Mouse (Mus musculus) liver, embryonic 13.5 days (tissue): Measurements from ENCODE around the gene Map3k4. TPM values are rescaled to one million over a fixed set of nuclear protein-coding genes. Genes with fewer than 3 reads are reported as not detected.
"Not testable (repeated sequence)": the region's sequence is repeated elsewhere in the genome, so short reads cannot be mapped to it uniquely, and the experiment has no call there.

Source experiments
- ATAC-seq: fragments of 200-750 bp; cut with Nextera tagmentation; 2 replicates; pipeline ENCODE4 v1.8.0; 2017; ENCODE audit warnings: low read depth, mild to moderate bottlenecking, moderate number of reproducible peaks, moderate library complexity
- DNase-seq: peaks from one replicate; pipeline ENCODE4 v3.0.0; 2022
- H3K27ac ChIP-seq: fragments of 300-500 bp; sonication (generic); 2 replicates; pipeline ENCODE4 v1.5.1; 2015; ENCODE audit warnings: moderate library complexity, mild to moderate bottlenecking, inconsistent platforms
- H3K27me3 ChIP-seq: fragments of 300-500 bp; sonication (generic); 2 replicates; pipeline ENCODE4 v1.6.1; 2015; ENCODE audit warnings: mild to moderate bottlenecking, inconsistent platforms
- H3K36me3 ChIP-seq: fragments of 300-500 bp; sonication (generic); 2 replicates; pipeline ENCODE4 v1.6.1; 2015; ENCODE audit warnings: mild to moderate bottlenecking, inconsistent platforms
- H3K4me1 ChIP-seq: fragments of 300-500 bp; sonication (generic); replicated peaks from 2 replicates; pipeline ENCODE4 v1.6.1; 2015; ENCODE audit warnings: inconsistent platforms
- H3K4me2 ChIP-seq: fragments of 300-500 bp; sonication (generic); 2 replicates; pipeline ENCODE4 v1.6.1; 2015; ENCODE audit warnings: inconsistent platforms, mild to moderate bottlenecking, moderate library complexity
- H3K4me3 ChIP-seq: fragments of 300-500 bp; sonication (generic); replicated peaks from 2 replicates; pipeline ENCODE4 v1.5.1; 2015; ENCODE audit warnings: mild to moderate bottlenecking, inconsistent platforms
- H3K9ac ChIP-seq: fragments of 300-500 bp; sonication (generic); 2 replicates; pipeline ENCODE4 v1.6.1; 2015; ENCODE audit warnings: mild to moderate bottlenecking, inconsistent platforms
- H3K9me3 ChIP-seq: fragments of 300-500 bp; sonication (generic); replicated peaks from 2 replicates; pipeline ENCODE4 v1.6.1; 2016; ENCODE audit warnings: inconsistent platforms
- WGBS: fragments of 180-500 bp; shearing (Covaris S2); methylation state at CpG from one replicate; pipeline ENCODE4 v1.1.7; 2015; ENCODE audit not compliant: insufficient replicate concordance; 5-methylcytosine and 5-hydroxymethylcytosine counted together
- polyA plus RNA-seq: library from polyadenylated mRNA; unstranded; fragments of >200 nt; fragmentation: Nextera tagmentation; extraction: Ambion mirVana; gene quantifications from 2 replicates; pipeline ENCODE4 v1.2.1, GENCODE M21; 2015

Gene Map3k4
- polyA plus RNA-seq, 1 experiment from 2014 or later = 13.6 TPM

- Histone ChIP-seq H3K27me3 (no peaks in the 10 kb centered on the region), H3K4me2 (no peak overlapping the region), H3K4me3 (no peak overlapping the region), H3K27ac (no peak overlapping the region), H3K9ac (no peak overlapping the region), H3K4me1 (peaks cover 16% of the 10 kb centered on the region), H3K36me3 (no peaks in the 10 kb centered on the region), H3K9me3 (no peaks in the 10 kb centered on the region)
- DNase-seq (peak; percentile 23), ATAC-seq (peak; percentile 64)
- WGBS = 40% methylated on average over 3 of the region's 3 CpGs
Measured at GRCm38 (mm10) chr17:12300896-12301706, 17.5 kb downstream of the Map3k4 start.

- no peak for DNase-seq
- no peak for ATAC-seq
- Histone ChIP-seq H3K36me3 (no peaks in the 10 kb centered on the region), H3K4me2 (no peak overlapping the region), H3K27ac (no peak overlapping the region), H3K27me3 (no peaks in the 10 kb centered on the region), H3K9me3 (no peaks in the 10 kb centered on the region), H3K4me3 (no peak overlapping the region), H3K4me1 (peaks cover 16% of the 10 kb centered on the region), H3K9ac (no peak overlapping the region)
- WGBS = 74% methylated on average over 14 of the region's 14 CpGs
Measured at GRCm38 (mm10) chr17:12300127-12300675, 18.4 kb downstream of the Map3k4 start.

- Histone ChIP-seq H3K27me3 (no peaks in the 10 kb centered on the region), H3K4me2 (no peak overlapping the region), H3K4me3 (no peak overlapping the region), H3K36me3 (no peaks in the 10 kb centered on the region), H3K9ac (no peak overlapping the region), H3K27ac (no peak overlapping the region), H3K9me3 (no peaks in the 10 kb centered on the region), H3K4me1 (peaks cover 13% of the 10 kb centered on the region)
- ATAC-seq (no peak), DNase-seq (no peak)
- WGBS = 66% methylated on average over 7 of the region's 7 CpGs
Measured at GRCm38 (mm10) chr17:12299371-12299770, 19.2 kb downstream of the Map3k4 start.

GRCm38 (mm10) chr17:12297978-12298377 lies 20.6 kb downstream of the Map3k4 start:
- 69% methylated on average over 4 of the region's 4 CpGs for WGBS
- DNase-seq (no peak), ATAC-seq (no peak)
- Histone ChIP-seq H3K27ac (peak overlapping the region; percentile 24; the same call in 1 of the 2 replicates), H3K9ac (no peak overlapping the region), H3K27me3 (no peaks in the 10 kb centered on the region), H3K4me3 (no peak overlapping the region), H3K4me1 (peaks cover 13% of the 10 kb centered on the region), H3K9me3 (no peaks in the 10 kb centered on the region), H3K4me2 (no peak overlapping the region), H3K36me3 (no peaks in the 10 kb centered on the region)

GRCm38 (mm10) chr17:12297292-12297691 lies 21.3 kb downstream of the Map3k4 start:
- Histone ChIP-seq H3K9me3 (no peaks in the 10 kb centered on the region), H3K9ac (no peak overlapping the region), H3K27me3 (no peaks in the 10 kb centered on the region), H3K27ac (no peak overlapping the region), H3K4me1 (peaks cover 13% of the 10 kb centered on the region), H3K4me3 (no peak overlapping the region), H3K4me2 (no peak overlapping the region), H3K36me3 (no peaks in the 10 kb centered on the region)
- DNase-seq (no peak), ATAC-seq (no peak)
- 69% methylated on average over 7 of the region's 7 CpGs for WGBS

GRCm38 (mm10) chr17:12295926-12296325 lies 22.7 kb downstream of the Map3k4 start:
- not testable (repeated sequence) for H3K9me3 ChIP-seq, H3K4me3 ChIP-seq, H3K4me2 ChIP-seq, ATAC-seq, H3K27ac ChIP-seq, H3K27me3 ChIP-seq, DNase-seq, H3K36me3 ChIP-seq, H3K9ac ChIP-seq
- H3K4me1 ChIP-seq = peaks cover 13% of the 10 kb centered on the region
- WGBS = 87% methylated on average over 5 of the region's 5 CpGs

GRCm38 (mm10) chr17:12294424-12294823 lies 24.2 kb downstream of the Map3k4 start:
- WGBS = 84% methylated on average over 7 of the region's 7 CpGs
- no peak for ATAC-seq
- H3K9me3 ChIP-seq = no peaks in the 10 kb centered on the region
- H3K27me3 ChIP-seq = no peaks in the 10 kb centered on the region
- no peak overlapping the region for H3K9ac ChIP-seq
- H3K4me2 ChIP-seq = no peak overlapping the region
- peaks cover 13% of the 10 kb centered on the region for H3K4me1 ChIP-seq
- no peak overlapping the region for H3K27ac ChIP-seq
- DNase-seq = no peak
- no peak overlapping the region for H3K4me3 ChIP-seq
- H3K36me3 ChIP-seq = no peaks in the 10 kb centered on the region

GRCm38 (mm10) chr17:12293571-12293970 lies 25.0 kb downstream of the Map3k4 start:
- ATAC-seq (no peak), DNase-seq (no peak)

GRCm38 (mm10) chr17:12292877-12293276 lies 25.7 kb downstream of the Map3k4 start:
- H3K4me3 ChIP-seq = no peak overlapping the region
- no peaks in the 10 kb centered on the region for H3K27me3 ChIP-seq
- ATAC-seq = no peak
- DNase-seq = no peak
- H3K9ac ChIP-seq = no peak overlapping the region
- H3K27ac ChIP-seq = no peak overlapping the region
- H3K9me3 ChIP-seq = no peaks in the 10 kb centered on the region
- WGBS = 82% methylated on average over 8 of the region's 8 CpGs
- peaks cover 4% of the 10 kb centered on the region for H3K36me3 ChIP-seq
- peaks cover 10% of the 10 kb centered on the region for H3K4me1 ChIP-seq
- no peak overlapping the region for H3K4me2 ChIP-seq

More at GRCm38 (mm10) chr17:12293571-12293970, 25.0 kb downstream of the Map3k4 start:
- Histone ChIP-seq H3K27ac (no peak overlapping the region), H3K36me3 (peaks cover 3% of the 10 kb centered on the region), H3K4me2 (no peak overlapping the region), H3K9me3 (no peaks in the 10 kb centered on the region), H3K4me1 (peaks cover 13% of the 10 kb centered on the region), H3K4me3 (no peak overlapping the region), H3K27me3 (no peaks in the 10 kb centered on the region), H3K9ac (no peak overlapping the region)
- 78% methylated on average over 6 of the region's 6 CpGs for WGBS

GRCm38 (mm10) chr17:12292356-12292755 lies 26.2 kb downstream of the Map3k4 start:
- ATAC-seq = no peak
- WGBS = 87% methylated on average over 1 of the region's 1 CpGs
- Histone ChIP-seq H3K36me3 (peaks cover 4% of the 10 kb centered on the region), H3K4me1 (0 out of 2 replicates have a peak, but pooled peaks cover 6% of the 10 kb centered on the region), H3K4me2 (no peak overlapping the region), H3K27ac (no peak overlapping the region), H3K9me3 (no peaks in the 10 kb centered on the region), H3K27me3 (no peaks in the 10 kb centered on the region), H3K4me3 (no peak overlapping the region), H3K9ac (no peak overlapping the region)
- DNase-seq = no peak

- Histone ChIP-seq H3K4me3 (no peak overlapping the region), H3K27ac (no peak overlapping the region), H3K9ac (no peak overlapping the region), H3K4me2 (no peak overlapping the region), H3K36me3 (peaks cover 4% of the 10 kb centered on the region), H3K4me1 (no peaks in the 10 kb centered on the region), H3K9me3 (no peaks in the 10 kb centered on the region), H3K27me3 (no peaks in the 10 kb centered on the region)
- WGBS = 91% methylated on average over 7 of the region's 7 CpGs
- ATAC-seq (no peak), DNase-seq (no peak)
Measured at GRCm38 (mm10) chr17:12291151-12291550, 27.4 kb downstream of the Map3k4 start.

GRCm38 (mm10) chr17:12290735-12291134 lies 27.9 kb downstream of the Map3k4 start:
- DNase-seq (no peak), ATAC-seq (no peak)
- Histone ChIP-seq H3K27ac (no peak overlapping the region), H3K36me3 (peaks cover 4% of the 10 kb centered on the region), H3K4me2 (no peak overlapping the region), H3K9ac (no peak overlapping the region), H3K27me3 (no peaks in the 10 kb centered on the region), H3K4me3 (no peak overlapping the region), H3K9me3 (no peaks in the 10 kb centered on the region), H3K4me1 (no peaks in the 10 kb centered on the region)
- 73% methylated on average over 10 of the region's 10 CpGs for WGBS
